Mouse (Mus musculus) MEL (cell line): Measurements from ENCODE around the gene Mad2l2. TPM values are rescaled to one million over a fixed set of nuclear protein-coding genes. Genes with fewer than 3 reads are reported as not detected.

Experiments
- DNase-seq: peaks from one replicate; pipeline ENCODE4 v3.0.0; 2011; ENCODE audit warnings: low read depth, low spot score
- H3K27ac ChIP-seq: 2 replicates; pipeline ENCODE4 v1.5.1; 2012; ENCODE audit warnings: low read depth, mild to moderate bottlenecking, control low read depth, low read length, moderate library complexity; ENCODE audit not compliant: control insufficient read depth
- H3K27me3 ChIP-seq, 2 experiments: fragments of 150-350 bp in 1 of 2; sonication (generic) in 1 of 2; 2 replicates each; pipeline ENCODE4 v1.6.1; 2012; ENCODE audit warnings: low read length in 2 of 2, mild to moderate bottlenecking in 2 of 2, improper control_type of control experiment in 1 of 2, moderate library complexity in 1 of 2; ENCODE audit not compliant: insufficient read depth in 2 of 2, control insufficient read depth in 1 of 2
- H3K36me3 ChIP-seq, 2 experiments: 2 replicates each; pipeline ENCODE4 v1.6.1; 2012 to 2014; ENCODE audit warnings: low read length in 2 of 2, improper control_type of control experiment in 1 of 2, inconsistent platforms in 1 of 2, mild to moderate bottlenecking in 1 of 2; ENCODE audit not compliant: insufficient read depth in 2 of 2, control insufficient read depth in 1 of 2
- H3K4me1 ChIP-seq, 2 experiments: fragments of 150-350 bp in 1 of 2; sonication (generic) in 1 of 2; 2 replicates each; pipeline ENCODE4 v1.6.1; 2012; ENCODE audit warnings: low read length in 2 of 2, improper control_type of control experiment in 1 of 2, mild to moderate bottlenecking in 1 of 2; ENCODE audit not compliant: insufficient read depth in 2 of 2, control insufficient read depth in 1 of 2
- H3K4me3 ChIP-seq, 2 experiments: fragments of 150-350 bp in 1 of 2; sonication (generic) in 1 of 2; 2 replicates each; pipeline ENCODE4 v1.5.1; 2012; ENCODE audit warnings: low read depth in 2 of 2, low read length in 2 of 2, mild to moderate bottlenecking in 2 of 2, moderate library complexity in 2 of 2, control low read depth in 1 of 2, improper control_type of control experiment in 1 of 2; ENCODE audit not compliant: control insufficient read depth in 1 of 2, insufficient read depth in 1 of 2
- H3K79me2 ChIP-seq: 2 replicates; pipeline ENCODE4 v1.6.1; 2012; ENCODE audit warnings: mild to moderate bottlenecking, low read length, moderate library complexity; ENCODE audit not compliant: control insufficient read depth, poor library complexity, insufficient read depth
- H3K9ac ChIP-seq: 2 replicates; pipeline ENCODE4 v1.6.1; 2012; ENCODE audit warnings: low read depth, mild to moderate bottlenecking, control low read depth, low read length, moderate library complexity; ENCODE audit not compliant: control insufficient read depth, poor library complexity, severe bottlenecking
- H3K9me3 ChIP-seq: fragments of 150-350 bp; sonication (generic); replicated peaks from 2 replicates; pipeline ENCODE4 v1.6.1; 2012; ENCODE audit warnings: mild to moderate bottlenecking, low read length, improper control_type of control experiment, moderate library complexity; ENCODE audit not compliant: insufficient read depth
- CHD1 ChIP-seq: IDR thresholded peaks from 2 replicates; pipeline ENCODE4 v1.6.1; 2012; ENCODE audit warnings: low read depth, mild to moderate bottlenecking, inconsistent platforms, low read length, improper control_type of control experiment
- CHD2 ChIP-seq: IDR thresholded peaks from 2 replicates; pipeline ENCODE4 v1.6.1; 2011; ENCODE audit warnings: low read length, improper control_type of control experiment
- CTCF ChIP-seq, 3 experiments: IDR thresholded peaks in 2 of 3; conservative IDR thresholded peaks in 1 of 3; 2 replicates each; pipeline ENCODE4 v1.5.1; 2011 to 2012; ENCODE audit warnings: low read length in 3 of 3, low read depth in 2 of 3, mild to moderate bottlenecking in 2 of 3, improper control_type of control experiment in 1 of 3, inconsistent platforms in 1 of 3, mixed read lengths in 1 of 3, moderate library complexity in 1 of 3; ENCODE audit not compliant: control insufficient read depth in 1 of 3, insufficient read depth in 1 of 3, poor library complexity in 1 of 3, severe bottlenecking in 1 of 3
- ELF1 ChIP-seq: IDR thresholded peaks from 2 replicates; pipeline ENCODE4 v1.6.1; 2014; ENCODE audit warnings: low read depth, mild to moderate bottlenecking, inconsistent platforms, low read length, improper control_type of control experiment, moderate library complexity
- ETS1 ChIP-seq: IDR thresholded peaks from 2 replicates; pipeline ENCODE4 v1.6.1; 2012; ENCODE audit warnings: low read depth, mild to moderate bottlenecking, inconsistent platforms, low read length, improper control_type of control experiment, moderate library complexity
- JUND ChIP-seq: IDR thresholded peaks from 2 replicates; pipeline ENCODE4 v1.6.1; 2011; ENCODE audit warnings: low read depth, mild to moderate bottlenecking, improper control_type of control experiment, low read length
- KAT2A ChIP-seq: conservative IDR thresholded peaks from 2 replicates; pipeline ENCODE4 v1.6.1; 2012; ENCODE audit warnings: low read depth, low read length, improper control_type of control experiment, inconsistent platforms
- MAFK ChIP-seq: IDR thresholded peaks from 2 replicates; pipeline ENCODE4 v1.6.1; 2011; ENCODE audit warnings: low read depth, mild to moderate bottlenecking, low read length, improper control_type of control experiment, borderline replicate concordance
- MAX ChIP-seq: IDR thresholded peaks from 2 replicates; pipeline ENCODE4 v1.6.1; 2011; ENCODE audit warnings: low read length, improper control_type of control experiment
- MEF2A ChIP-seq: IDR thresholded peaks from 2 replicates; pipeline ENCODE4 v1.6.1; 2014; ENCODE audit warnings: low read depth, mild to moderate bottlenecking, inconsistent platforms, low read length, improper control_type of control experiment; ENCODE audit not compliant: poor library complexity, insufficient replicate concordance, severe bottlenecking; ENCODE audit errors: extremely low read depth
- MYC ChIP-seq: IDR thresholded peaks from 2 replicates; pipeline ENCODE4 v1.6.1; 2011; ENCODE audit warnings: low read depth, mild to moderate bottlenecking, low read length, improper control_type of control experiment, moderate library complexity
- NELFE ChIP-seq: IDR thresholded peaks from 2 replicates; pipeline ENCODE4 v1.6.1; 2011; ENCODE audit warnings: low read depth, low read length, improper control_type of control experiment
- NRF1 ChIP-seq: IDR thresholded peaks from 2 replicates; pipeline ENCODE4 v1.6.1; 2014; ENCODE audit warnings: low read depth, mild to moderate bottlenecking, inconsistent platforms, low read length, improper control_type of control experiment, moderate library complexity; ENCODE audit not compliant: poor library complexity, insufficient read depth, severe bottlenecking
- POLR2A ChIP-seq, 2 experiments: IDR thresholded peaks; 2 replicates each; pipeline ENCODE4 v1.6.1; 2011 to 2012; ENCODE audit warnings: low read length in 2 of 2, mild to moderate bottlenecking in 2 of 2, control low read depth in 1 of 2, improper control_type of control experiment in 1 of 2, low read depth in 1 of 2, moderate library complexity in 1 of 2; ENCODE audit not compliant: control insufficient read depth in 1 of 2, insufficient read depth in 1 of 2, poor library complexity in 1 of 2
- POLR2AphosphoS2 ChIP-seq: IDR thresholded peaks from 2 replicates; pipeline ENCODE4 v1.6.1; 2011; ENCODE audit warnings: low read length, improper control_type of control experiment
- POLR2AphosphoS5 ChIP-seq: IDR thresholded peaks from 2 replicates; pipeline ENCODE4 v1.6.1; 2012; ENCODE audit warnings: low read depth, borderline replicate concordance, mild to moderate bottlenecking, inconsistent platforms, low read length, moderate library complexity, mixed read lengths
- SIN3A ChIP-seq: IDR thresholded peaks from 2 replicates; pipeline ENCODE4 v1.6.1; 2012; ENCODE audit warnings: low read length, improper control_type of control experiment, inconsistent platforms
- SMC3 ChIP-seq: IDR thresholded peaks from 2 replicates; pipeline ENCODE4 v1.6.1; 2011; ENCODE audit warnings: low read depth, low read length, improper control_type of control experiment
- TAL1 ChIP-seq: IDR thresholded peaks from 2 replicates; pipeline ENCODE4 v1.6.1; 2012; ENCODE audit warnings: mild to moderate bottlenecking, inconsistent platforms, low read length, moderate library complexity, mixed read lengths
- TBP ChIP-seq: IDR thresholded peaks from 2 replicates; pipeline ENCODE4 v1.8.0; 2011; ENCODE audit warnings: low read depth, low read length, improper control_type of control experiment
- USF1 ChIP-seq: IDR thresholded peaks from 2 replicates; pipeline ENCODE4 v1.6.1; 2014; ENCODE audit warnings: low read depth, mild to moderate bottlenecking, inconsistent platforms, low read length, improper control_type of control experiment, moderate library complexity
- USF2 ChIP-seq, 2 experiments: IDR thresholded peaks; 2 replicates each; pipeline ENCODE4 v1.6.1; 2011 to 2012; ENCODE audit warnings: improper control_type of control experiment in 2 of 2, low read length in 2 of 2, borderline replicate concordance in 1 of 2, inconsistent platforms in 1 of 2, low read depth in 1 of 2, mild to moderate bottlenecking in 1 of 2; ENCODE audit not compliant: insufficient read depth in 1 of 2
- ZC3H11A ChIP-seq: IDR thresholded peaks from 2 replicates; pipeline ENCODE4 v1.6.1; 2012; ENCODE audit warnings: low read depth, mild to moderate bottlenecking, inconsistent platforms, low read length, improper control_type of control experiment
- ZKSCAN1 ChIP-seq: IDR thresholded peaks from 2 replicates; pipeline ENCODE4 v1.6.1; 2012; ENCODE audit warnings: low read depth, mild to moderate bottlenecking, inconsistent platforms, low read length, improper control_type of control experiment, moderate library complexity
- ZMIZ1 ChIP-seq: IDR thresholded peaks from 2 replicates; pipeline ENCODE4 v1.6.1; 2012; ENCODE audit warnings: low read depth, mild to moderate bottlenecking, inconsistent platforms, low read length, improper control_type of control experiment, moderate library complexity
- ZNF384 ChIP-seq: IDR thresholded peaks from 2 replicates; pipeline ENCODE4 v1.6.1; 2012; ENCODE audit warnings: low read depth, mild to moderate bottlenecking, inconsistent platforms, low read length, improper control_type of control experiment
- polyA plus RNA-seq, 2 experiments: library from polyadenylated mRNA; stranded (reverse) in 1 of 2; unstranded in 1 of 2; fragments of >175 nt in 1 of 2; fragments of >200 nt in 1 of 2; gene quantifications; 2 replicates each; pipeline versions ENCODE4 v1.2.1 to v1.2.4; 2012; ENCODE audit warnings: low replicate concordance in 2 of 2, low read depth in 1 of 2; ENCODE audit not compliant: insufficient read length in 2 of 2, insufficient read depth in 1 of 2, missing spikeins in 1 of 2
- total RNA-seq: library from RNA; depleted of rRNA; stranded (reverse); fragments of 300-350 nt; gene quantifications from 2 replicates; pipeline ENCODE4 v1.2.3, GENCODE M21; 2012

Mad2l2 gene
- total and polyA plus RNA-seq, 3 experiments: 28.6 to 44.8 TPM; not detected in 1

- H3K79me2 ChIP-seq: no peaks in the 10 kb centered on the region
- H3K4me3 ChIP-seq: no peak overlapping the region
- H3K36me3 ChIP-seq: no peaks in the 10 kb centered on the region
- H3K9ac ChIP-seq: no peak overlapping the region
- no peaks in the 10 kb centered on the region for H3K27me3 ChIP-seq
- no peak overlapping the region for H3K27ac ChIP-seq
- peaks cover 0 to under 1% of the 10 kb centered on the region in 2 experiments; a peak in 2 of 4 replicates for H3K4me1 ChIP-seq
- no peaks in the 10 kb centered on the region for H3K9me3 ChIP-seq
- no peak for DNase-seq
- TF ChIP-seq ZKSCAN1: no peak
- TF ChIP-seq CHD1: no peak
- TF ChIP-seq ZNF384: no peak
- no peak for TF ChIP-seq MAFK
- TF ChIP-seq USF2 (IDR thresholded peaks at IDR 0.05; ENCODE audit: borderline replicate concordance in 1 of 2, insufficient read depth in 1 of 2, low read depth in 1 of 2, low read length in 2 of 2): no peak
- TF ChIP-seq MYC: no peak
- TF ChIP-seq ETS1: no peak
- no peak for TF ChIP-seq MEF2A
- TF ChIP-seq JUND: no peak
- no peak for TF ChIP-seq NELFE
- no peak for TF ChIP-seq SMC3
- TF ChIP-seq POLR2AphosphoS5: no peak
- TF ChIP-seq USF1: no peak
- TF ChIP-seq TBP: no peak
- TF ChIP-seq, all 39 proteins: peak for 0
Measured at GRCm38 (mm10) chr4:148171261-148171660, 41.1 kb downstream of the Mad2l2 start.

GRCm38 (mm10) chr4:148173811-148174494 lies 43.8 kb downstream of the Mad2l2 start:
- Histone ChIP-seq H3K27ac (no peak overlapping the region), H3K27me3 (no peaks in the 10 kb centered on the region), H3K9ac (no peak overlapping the region), H3K9me3 (no peaks in the 10 kb centered on the region), H3K4me1 (peaks cover 0 to 2% of the 10 kb centered on the region in 2 experiments; a peak in 2 of 4 replicates), H3K36me3 (no peaks in the 10 kb centered on the region), H3K79me2 (no peaks in the 10 kb centered on the region), H3K4me3 (no peak overlapping the region)
- no peak for DNase-seq
- TF ChIP-seq ZC3H11A (no peak), USF1 (no peak), ELF1 (no peak), CTCF (IDR thresholded peaks at IDR 0.05 in 2 of 3, conservative IDR thresholded peaks at IDR 0.05 in 1 of 3; ENCODE audit: control insufficient read depth in 1 of 3, insufficient read depth in 1 of 3, low read depth in 2 of 3, low read length in 3 of 3, poor library complexity in 1 of 3, severe bottlenecking in 1 of 3) (no peak), NRF1 (no peak), SMC3 (no peak), KAT2A (no peak), ZMIZ1 (no peak), CHD2 (no peak), NELFE (no peak), JUND (no peak), MAX (no peak), MYC (no peak), TAL1 (no peak), POLR2AphosphoS2 (no peak), MAFK (no peak), TBP (no peak), POLR2A (IDR thresholded peaks at IDR 0.05; ENCODE audit: control insufficient read depth in 1 of 2, insufficient read depth in 1 of 2, low read depth in 1 of 2, low read length in 2 of 2, poor library complexity in 1 of 2) (no peak), SIN3A (no peak)
